Mouse (Mus musculus) liver, embryonic 14.5 days (tissue): ENCODE measurements around the gene Zdhhc1.

Experiments used
- CTCF ChIP-seq: IDR thresholded peaks from 2 replicates; pipeline ENCODE4 v1.5.1; 2016; ENCODE audit warnings: antibody characterized with exemption, low read depth, control low read depth
- EP300 ChIP-seq: IDR thresholded peaks from 2 replicates; pipeline ENCODE4 v1.6.1; 2016; ENCODE audit warnings: antibody characterized with exemption, low read depth

- TF ChIP-seq CTCF (no peak), EP300 (no peak)
Measured at GRCm38 (mm10) chr8:105454088-105454487, 42.6 kb downstream of the Zdhhc1 start.
